Mouse (Mus musculus) mesoderm, embryonic 11.5 days (tissue): Measurements from ENCODE around the gene Frem1.

Source experiments
- DNase-seq: peaks from one replicate; pipeline ENCODE4 v3.0.0-alpha.2; 2012; ENCODE audit warnings: low read depth, low spot score

The Frem1 gene

GRCm38 (mm10) chr4:83031591-83031990 lies 20.5 kb downstream of the Frem1 start:
- DNase-seq, result no peak

- no peak for DNase-seq
Measured at GRCm38 (mm10) chr4:83030097-83030496, 22.0 kb downstream of the Frem1 start.

GRCm38 (mm10) chr4:83020759-83021555 lies 31.2 kb downstream of the Frem1 start:
- peak; percentile 74 for DNase-seq

GRCm38 (mm10) chr4:83018111-83019105 lies 33.7 kb downstream of the Frem1 start:
- no peak for DNase-seq

- DNase-seq, result no peak
Measured at GRCm38 (mm10) chr4:83014538-83014937, 37.6 kb downstream of the Frem1 start.

- no peak for DNase-seq
Measured at GRCm38 (mm10) chr4:83004086-83004485, 48.1 kb downstream of the Frem1 start.

- no peak for DNase-seq
Measured at GRCm38 (mm10) chr4:82992042-82992441, 60.1 kb downstream of the Frem1 start.

GRCm38 (mm10) chr4:82990973-82991695 lies 61.0 kb downstream of the Frem1 start:
- DNase-seq, result no peak

- DNase-seq, result no peak
Measured at GRCm38 (mm10) chr4:82972381-82972780, 79.8 kb downstream of the Frem1 start.

- no peak for DNase-seq
Measured at GRCm38 (mm10) chr4:82970901-82971648, 81.1 kb downstream of the Frem1 start.

GRCm38 (mm10) chr4:82961024-82961423 lies 91.1 kb downstream of the Frem1 start:
- DNase-seq, result no peak

- no peak for DNase-seq
Measured at GRCm38 (mm10) chr4:82957827-82958538, 94.2 kb downstream of the Frem1 start.

GRCm38 (mm10) chr4:82953992-82954391 lies 98.1 kb downstream of the Frem1 start:
- no peak for DNase-seq

GRCm38 (mm10) chr4:82949511-82949910 lies 102.6 kb downstream of the Frem1 start:
- peak; percentile 31 for DNase-seq

GRCm38 (mm10) chr4:82946721-82947120 lies 105.4 kb downstream of the Frem1 start:
- no peak for DNase-seq

- no peak for DNase-seq
Measured at GRCm38 (mm10) chr4:82946276-82946612, 105.9 kb downstream of the Frem1 start.

GRCm38 (mm10) chr4:82945572-82946275 lies 106.4 kb downstream of the Frem1 start:
- DNase-seq, result no peak

GRCm38 (mm10) chr4:82940680-82941079 lies 111.5 kb downstream of the Frem1 start:
- no peak for DNase-seq

- DNase-seq, result no peak
Measured at GRCm38 (mm10) chr4:82940248-82940647, 111.9 kb downstream of the Frem1 start.

- DNase-seq, result peak; percentile 61
Measured at GRCm38 (mm10) chr4:82934308-82934707, 117.8 kb downstream of the Frem1 start.
